Mouse (Mus musculus) forebrain, embryonic 15.5 days (tissue): ENCODE results near the gene Tmprss3. TPM values are rescaled to one million over a fixed set of nuclear protein-coding genes. Genes with fewer than 3 reads are reported as not detected.

Experiments
- ATAC-seq: fragments of 200-750 bp; cut with Nextera tagmentation; replicated peaks from 2 replicates; pipeline ENCODE4 v1.8.0; 2017; ENCODE audit warnings: mild to moderate bottlenecking, moderate TSS enrichment, moderate library complexity
- H3K27ac ChIP-seq: fragments of 300-500 bp; sonication (generic); replicated peaks from 2 replicates; pipeline ENCODE4 v1.5.1; 2015; ENCODE audit warnings: mild to moderate bottlenecking, inconsistent platforms
- H3K27me3 ChIP-seq: fragments of 300-500 bp; sonication (generic); 2 replicates; pipeline ENCODE4 v1.6.1; 2015; ENCODE audit warnings: inconsistent platforms
- H3K36me3 ChIP-seq: fragments of 300-500 bp; sonication (generic); 2 replicates; pipeline ENCODE4 v1.6.1; 2015; ENCODE audit warnings: mild to moderate bottlenecking, inconsistent platforms
- H3K4me1 ChIP-seq: fragments of 300-500 bp; sonication (generic); 2 replicates; pipeline ENCODE4 v1.6.1; 2015; ENCODE audit warnings: inconsistent platforms
- H3K4me2 ChIP-seq: fragments of 300-500 bp; sonication (generic); replicated peaks from 2 replicates; pipeline ENCODE4 v1.6.1; 2015; ENCODE audit warnings: mild to moderate bottlenecking, inconsistent platforms
- H3K4me3 ChIP-seq: fragments of 300-500 bp; sonication (generic); 2 replicates; pipeline ENCODE4 v1.5.1; 2015; ENCODE audit warnings: mild to moderate bottlenecking, inconsistent platforms
- H3K9ac ChIP-seq: fragments of 300-500 bp; sonication (generic); replicated peaks from 2 replicates; pipeline ENCODE4 v1.6.1; 2015; ENCODE audit warnings: mild to moderate bottlenecking, inconsistent platforms
- H3K9me3 ChIP-seq: fragments of 300-500 bp; sonication (generic); 2 replicates; pipeline ENCODE4 v1.6.1; 2016; ENCODE audit warnings: inconsistent platforms
- WGBS: fragments of 180-500 bp; shearing (Covaris S2); methylation state at CpG from one replicate; pipeline ENCODE4 v1.1.7; 2015; ENCODE audit warnings: mixed read lengths; 5-methylcytosine and 5-hydroxymethylcytosine counted together
- polyA plus RNA-seq: library from polyadenylated mRNA; unstranded; fragments of >200 nt; fragmentation: Nextera tagmentation; extraction: Ambion mirVana; gene quantifications from 2 replicates; pipeline ENCODE4 v1.2.1, GENCODE M21; 2015

The Tmprss3 gene
- polyA plus RNA-seq, 1 experiment from 2014 or later, result not detected

GRCm38 (mm10) chr17:31223835-31224234, 25.1 kb upstream of the Tmprss3 start:
- H3K9ac ChIP-seq, result no peak overlapping the region

GRCm38 (mm10) chr17:31222810-31223310, 24.1 kb upstream of the Tmprss3 start:
- Histone ChIP-seq H3K4me1 (no peaks in the 10 kb centered on the region), H3K27ac (no peak overlapping the region), H3K9ac (no peak overlapping the region), H3K9me3 (no peaks in the 10 kb centered on the region), H3K4me2 (no peak overlapping the region), H3K4me3 (no peak overlapping the region), H3K36me3 (no peaks in the 10 kb centered on the region), H3K27me3 (no peaks in the 10 kb centered on the region)
- WGBS, result 77% methylated on average over 4 of the region's 4 CpGs
- ATAC-seq, result no peak

More at GRCm38 (mm10) chr17:31223835-31224234, 25.1 kb upstream of the Tmprss3 start:
- H3K9me3 ChIP-seq, result no peaks in the 10 kb centered on the region
- no peaks in the 10 kb centered on the region for H3K27me3 ChIP-seq
- H3K4me2 ChIP-seq, result no peak overlapping the region
- H3K36me3 ChIP-seq, result no peaks in the 10 kb centered on the region
- WGBS, result 72% methylated on average over 7 of the region's 7 CpGs
- H3K4me1 ChIP-seq, result no peaks in the 10 kb centered on the region
- H3K27ac ChIP-seq, result no peak overlapping the region
- H3K4me3 ChIP-seq, result no peak overlapping the region
- ATAC-seq, result no peak

- Histone ChIP-seq H3K4me3 (no peak overlapping the region), H3K9ac (no peak overlapping the region), H3K27ac (no peak overlapping the region), H3K9me3 (no peaks in the 10 kb centered on the region), H3K4me2 (no peak overlapping the region), H3K4me1 (no peaks in the 10 kb centered on the region), H3K27me3 (no peaks in the 10 kb centered on the region), H3K36me3 (no peaks in the 10 kb centered on the region)
- ATAC-seq, result no peak
- 38% methylated on average over 5 of the region's 5 CpGs for WGBS
These were observed 17.5 kb upstream of the Tmprss3 start for GRCm38 (mm10) chr17:31216068-31216955.

- Histone ChIP-seq H3K4me3 (no peak overlapping the region), H3K27ac (no peak overlapping the region), H3K9me3 (no peaks in the 10 kb centered on the region), H3K9ac (no peak overlapping the region), H3K4me1 (no peaks in the 10 kb centered on the region), H3K27me3 (no peaks in the 10 kb centered on the region), H3K4me2 (no peak overlapping the region), H3K36me3 (no peaks in the 10 kb centered on the region)
- WGBS, result 88% methylated on average over 6 of the region's 6 CpGs
- no peak for ATAC-seq
These were observed 13.1 kb upstream of the Tmprss3 start for GRCm38 (mm10) chr17:31211881-31212280.

- no peaks in the 10 kb centered on the region for H3K27me3 ChIP-seq
- H3K9ac ChIP-seq, result no peak overlapping the region
- ATAC-seq, result no peak
- no peaks in the 10 kb centered on the region for H3K36me3 ChIP-seq
- no peaks in the 10 kb centered on the region for H3K4me1 ChIP-seq
- H3K4me3 ChIP-seq, result no peak overlapping the region
- H3K4me2 ChIP-seq, result no peak overlapping the region
- WGBS, result 90% methylated on average over 7 of the region's 7 CpGs
- no peaks in the 10 kb centered on the region for H3K9me3 ChIP-seq
- H3K27ac ChIP-seq, result no peak overlapping the region
These were observed 11.5 kb upstream of the Tmprss3 start for GRCm38 (mm10) chr17:31210299-31210698.

GRCm38 (mm10) chr17:31209376-31209930, 10.7 kb upstream of the Tmprss3 start:
- no peak overlapping the region for H3K4me2 ChIP-seq
- no peaks in the 10 kb centered on the region for H3K36me3 ChIP-seq
- no peak overlapping the region for H3K9ac ChIP-seq
- H3K4me3 ChIP-seq, result no peak overlapping the region
- ATAC-seq, result no peak
- H3K9me3 ChIP-seq, result no peaks in the 10 kb centered on the region
- no peaks in the 10 kb centered on the region for H3K4me1 ChIP-seq
- H3K27me3 ChIP-seq, result no peaks in the 10 kb centered on the region
- no peak overlapping the region for H3K27ac ChIP-seq
- WGBS, result 92% methylated on average over 11 of the region's 11 CpGs

GRCm38 (mm10) chr17:31208654-31209053, 9.9 kb upstream of the Tmprss3 start:
- no peak for ATAC-seq
- H3K4me1 ChIP-seq, result no peaks in the 10 kb centered on the region
- 94% methylated on average over 8 of the region's 8 CpGs for WGBS

GRCm38 (mm10) chr17:31207771-31208334, 9.1 kb upstream of the Tmprss3 start, which contains the start of gene Ubash3a:
Gene Ubash3a, plus strand, starts transcription at chr17:31207873.
- H3K4me2 ChIP-seq, result no peak within 1 kb of the TSS
- no peaks in the 10 kb centered on the region for H3K27me3 ChIP-seq
- H3K27ac ChIP-seq, result no peak within 1 kb of the TSS
- no peaks in the 10 kb centered on the region for H3K4me1 ChIP-seq
- ATAC-seq, result no peak
- no peak within 1 kb of the TSS for H3K9ac ChIP-seq
- H3K4me3 ChIP-seq, result no peak within 1 kb of the TSS
- no peaks in the 10 kb centered on the region for H3K9me3 ChIP-seq
- no peaks in the 10 kb centered on the region for H3K36me3 ChIP-seq
- WGBS, result 86% methylated on average over 12 of the region's 12 CpGs

More at GRCm38 (mm10) chr17:31208654-31209053, 9.9 kb upstream of the Tmprss3 start:
- Histone ChIP-seq H3K9ac (no peak overlapping the region), H3K9me3 (no peaks in the 10 kb centered on the region), H3K27me3 (no peaks in the 10 kb centered on the region), H3K4me2 (no peak overlapping the region), H3K36me3 (no peaks in the 10 kb centered on the region), H3K4me3 (no peak overlapping the region), H3K27ac (no peak overlapping the region)

GRCm38 (mm10) chr17:31196283-31196682, 2.5 kb downstream of the Tmprss3 start:
- no peak overlapping the region for H3K27ac ChIP-seq
- H3K9me3 ChIP-seq, result no peaks in the 10 kb centered on the region
- ATAC-seq, result no peak
- H3K9ac ChIP-seq, result no peak overlapping the region
- 86% methylated on average over 7 of the region's 7 CpGs for WGBS
- no peaks in the 10 kb centered on the region for H3K36me3 ChIP-seq
- H3K27me3 ChIP-seq, result no peaks in the 10 kb centered on the region
- H3K4me3 ChIP-seq, result no peak overlapping the region
- H3K4me2 ChIP-seq, result no peak overlapping the region
- no peaks in the 10 kb centered on the region for H3K4me1 ChIP-seq

- H3K4me3 ChIP-seq, result no peak overlapping the region
- ATAC-seq, result no peak
- no peak overlapping the region for H3K4me2 ChIP-seq
- no peak overlapping the region for H3K9ac ChIP-seq
- H3K36me3 ChIP-seq, result no peaks in the 10 kb centered on the region
- H3K27me3 ChIP-seq, result no peaks in the 10 kb centered on the region
- no peak overlapping the region for H3K27ac ChIP-seq
- 80% methylated on average over 6 of the region's 6 CpGs for WGBS
- no peaks in the 10 kb centered on the region for H3K4me1 ChIP-seq
- no peaks in the 10 kb centered on the region for H3K9me3 ChIP-seq
These were observed 3.6 kb downstream of the Tmprss3 start for GRCm38 (mm10) chr17:31195207-31195606.

GRCm38 (mm10) chr17:31193360-31193759, 5.4 kb downstream of the Tmprss3 start:
- H3K4me3 ChIP-seq, result no peak overlapping the region
- no peaks in the 10 kb centered on the region for H3K9me3 ChIP-seq
- no peak for ATAC-seq
- no peaks in the 10 kb centered on the region for H3K27me3 ChIP-seq
- H3K27ac ChIP-seq, result no peak overlapping the region
- no peak overlapping the region for H3K4me2 ChIP-seq
- H3K9ac ChIP-seq, result no peak overlapping the region
- H3K4me1 ChIP-seq, result no peaks in the 10 kb centered on the region
- 85% methylated on average over 9 of the region's 9 CpGs for WGBS
- no peaks in the 10 kb centered on the region for H3K36me3 ChIP-seq

- Histone ChIP-seq H3K4me3 (no peak overlapping the region), H3K9ac (no peak overlapping the region), H3K36me3 (no peaks in the 10 kb centered on the region), H3K27ac (no peak overlapping the region), H3K27me3 (no peaks in the 10 kb centered on the region), H3K4me1 (no peaks in the 10 kb centered on the region), H3K9me3 (no peaks in the 10 kb centered on the region), H3K4me2 (no peak overlapping the region)
- ATAC-seq, result no peak
- WGBS, result 74% methylated on average over 2 of the region's 2 CpGs
These were observed 6.1 kb downstream of the Tmprss3 start for GRCm38 (mm10) chr17:31192663-31193062.
